Mouse (Mus musculus) bone marrow macrophage, adult 2 months (primary cell): ENCODE measurements around the gene Akap5.

Source experiments
- CTCF ChIP-seq: IDR thresholded peaks from 2 replicates; pipeline ENCODE4 v1.5.1; 2012; ENCODE audit warnings: low read depth, mild to moderate bottlenecking, low read length, moderate library complexity
- POLR2A ChIP-seq: IDR thresholded peaks from 2 replicates; pipeline ENCODE4 v1.6.1; 2012; ENCODE audit warnings: mild to moderate bottlenecking, low read depth, low read length, borderline replicate concordance

DNA sequence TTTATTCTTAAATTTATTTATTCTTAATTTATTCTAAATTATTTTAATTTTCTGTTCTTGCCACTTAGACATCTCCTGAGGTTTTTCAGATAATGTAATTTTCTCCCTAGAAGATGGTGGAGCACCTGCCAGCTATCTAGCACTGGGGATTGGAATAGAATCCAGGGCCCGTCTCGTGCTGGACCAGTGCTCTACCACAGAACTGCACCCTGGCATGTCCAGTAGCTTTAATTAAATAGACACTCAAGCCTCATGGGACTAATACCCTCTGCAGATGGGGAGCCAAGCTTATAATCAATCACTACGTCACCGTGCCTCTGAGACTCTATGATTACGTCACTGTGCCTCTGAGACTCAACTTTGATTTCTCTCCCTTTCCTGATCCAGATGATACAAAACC lies 36.2 kb upstream of the Akap5 start:
- no peak for TF ChIP-seq CTCF
- no peak for TF ChIP-seq POLR2A
